Mouse (Mus musculus): ENCODE results near the gene Cyp2b13. TPM values are rescaled to one million over a fixed set of nuclear protein-coding genes. Genes with fewer than 3 reads are reported as not detected.
"Not testable (repeated sequence)": the region's sequence is repeated elsewhere in the genome, so short reads cannot be mapped to it uniquely, and the experiment has no call there.

Gene Cyp2b13
- polyA plus RNA-seq (2014; fragmentation: Nextera tagmentation; extraction: Ambion mirVana), result not detected in 2 replicates

DNA sequence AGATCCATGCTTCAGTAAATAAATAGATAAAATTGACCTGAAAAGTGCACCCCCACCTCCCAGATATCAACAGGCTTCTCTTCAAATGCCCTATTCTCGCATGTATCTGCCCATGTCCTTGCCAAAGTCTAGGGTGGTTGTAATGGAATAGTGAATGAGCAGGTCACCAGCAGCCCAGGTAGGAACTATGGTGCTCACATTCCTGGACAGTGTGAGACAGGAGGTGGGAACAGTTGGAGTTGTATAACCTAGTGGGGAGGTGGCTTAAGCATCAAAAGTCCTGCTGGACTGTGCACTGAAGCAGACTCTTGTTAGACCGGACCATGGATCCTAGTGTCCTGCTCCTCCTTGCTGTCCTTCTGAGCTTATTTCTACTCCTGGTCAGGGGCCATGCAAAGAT, at the start of gene Cyp2b13:
Gene Cyp2b13 (plus strand): TSS at position 301 of the 400 bp plus-strand sequence.
- not testable (repeated sequence) for ATAC-seq (ENCODE audit: insufficient read depth, low FRiP score, low TSS enrichment); H3K27me3 ChIP-seq (ENCODE audit: control insufficient read depth, insufficient read depth, low read length); H3K9me3 ChIP-seq (ENCODE audit: control insufficient read depth, low read length); H3K4me2 ChIP-seq (ENCODE audit: low read depth); DNase-seq (ENCODE audit: low spot score); H3K36me3 ChIP-seq (ENCODE audit: control insufficient read depth, insufficient read depth, low read length); H3K9ac ChIP-seq (ENCODE audit: low read length); H3K27ac ChIP-seq (ENCODE audit: low read depth, low read length); H3K4me3 ChIP-seq (ENCODE audit: low read depth, low read length); H3K4me1 ChIP-seq (ENCODE audit: control insufficient read depth, insufficient read depth, low read length)
- WGBS, result 73% methylated on average over 1 of the region's 2 CpGs

DNA sequence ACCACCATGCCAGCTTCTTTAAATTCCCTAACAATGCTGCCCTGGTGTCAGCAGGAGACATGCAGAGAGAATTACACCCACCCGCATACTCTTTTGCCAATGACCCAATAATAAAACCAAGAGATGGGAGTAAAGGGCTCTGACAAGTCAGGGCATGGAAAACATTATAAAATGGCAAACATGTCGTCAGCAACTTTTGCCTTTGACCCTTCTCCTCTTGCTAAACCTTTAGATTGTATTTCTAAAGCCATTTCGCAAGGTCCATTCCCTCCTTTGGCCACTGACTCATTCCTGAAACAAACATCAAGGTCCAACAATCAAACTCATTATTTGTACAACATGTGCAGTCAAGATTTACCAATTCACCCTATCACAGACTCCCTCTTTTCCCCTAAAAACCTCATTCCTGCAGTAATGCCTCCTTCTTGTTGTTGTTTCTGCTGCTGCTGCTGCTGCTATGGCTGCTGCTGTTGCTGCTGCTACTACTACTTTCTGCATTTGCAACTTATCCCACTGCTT, 41.4 kb upstream of the Cyp2b13 start:
- H3K4me1 ChIP-seq (ENCODE audit: control insufficient read depth, insufficient read depth, low read length); H3K27me3 ChIP-seq (ENCODE audit: control insufficient read depth, insufficient read depth, low read length); H3K4me3 ChIP-seq (ENCODE audit: low read depth, low read length); DNase-seq (ENCODE audit: low spot score); H3K9ac ChIP-seq (ENCODE audit: low read length); H3K36me3 ChIP-seq (ENCODE audit: control insufficient read depth, insufficient read depth, low read length); ATAC-seq (ENCODE audit: insufficient read depth, low FRiP score, low TSS enrichment); H3K27ac ChIP-seq (ENCODE audit: low read depth, low read length); H3K9me3 ChIP-seq (ENCODE audit: control insufficient read depth, low read length); H3K4me2 ChIP-seq (ENCODE audit: low read depth): not testable (repeated sequence)
- 100% methylated on average over 1 of the region's 3 CpGs for WGBS

DNA sequence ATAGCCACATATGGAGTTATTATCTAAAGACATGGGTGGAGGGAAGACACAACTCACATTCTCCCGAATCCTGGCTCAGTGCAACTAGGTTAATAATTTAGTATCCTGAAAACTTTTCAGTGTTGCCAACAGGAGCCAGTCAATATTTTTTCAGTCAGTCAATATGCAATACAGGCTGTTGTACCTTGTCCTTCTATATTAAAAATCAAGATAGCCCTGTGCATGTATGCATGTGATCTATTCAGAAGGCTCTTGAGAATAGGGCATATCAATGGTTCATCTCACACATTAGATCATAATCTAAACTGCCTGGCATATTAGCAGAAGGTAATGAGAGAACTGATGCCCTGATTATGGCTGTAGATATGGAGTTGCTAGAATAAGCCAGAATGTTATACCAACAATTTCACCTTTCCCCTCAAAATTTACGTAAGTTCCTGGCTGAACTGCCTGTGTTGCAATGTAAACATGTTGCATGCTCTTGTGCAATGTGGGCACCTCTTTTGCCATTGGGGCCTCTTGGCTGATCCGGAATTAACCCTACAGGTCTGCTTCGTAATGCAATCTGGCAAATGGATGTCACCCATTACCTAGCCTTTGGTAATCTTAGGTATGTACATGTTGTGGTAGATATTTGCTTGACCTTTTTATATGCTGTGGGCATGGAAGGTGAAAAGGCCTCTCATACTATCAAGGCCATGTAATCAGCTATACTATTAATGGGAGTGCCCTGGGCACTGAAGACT, 6.2 kb upstream of the Cyp2b13 start:
- H3K27ac ChIP-seq (ENCODE audit: low read depth, low read length); H3K4me2 ChIP-seq (ENCODE audit: low read depth); H3K9me3 ChIP-seq (ENCODE audit: control insufficient read depth, low read length); H3K36me3 ChIP-seq (ENCODE audit: control insufficient read depth, insufficient read depth, low read length); H3K27me3 ChIP-seq (ENCODE audit: control insufficient read depth, insufficient read depth, low read length); H3K4me3 ChIP-seq (ENCODE audit: low read depth, low read length); H3K9ac ChIP-seq (ENCODE audit: low read length); DNase-seq (ENCODE audit: low spot score); H3K4me1 ChIP-seq (ENCODE audit: control insufficient read depth, insufficient read depth, low read length); ATAC-seq (ENCODE audit: insufficient read depth, low FRiP score, low TSS enrichment): not testable (repeated sequence)
- 89% methylated on average over 3 of the region's 4 CpGs for WGBS

DNA sequence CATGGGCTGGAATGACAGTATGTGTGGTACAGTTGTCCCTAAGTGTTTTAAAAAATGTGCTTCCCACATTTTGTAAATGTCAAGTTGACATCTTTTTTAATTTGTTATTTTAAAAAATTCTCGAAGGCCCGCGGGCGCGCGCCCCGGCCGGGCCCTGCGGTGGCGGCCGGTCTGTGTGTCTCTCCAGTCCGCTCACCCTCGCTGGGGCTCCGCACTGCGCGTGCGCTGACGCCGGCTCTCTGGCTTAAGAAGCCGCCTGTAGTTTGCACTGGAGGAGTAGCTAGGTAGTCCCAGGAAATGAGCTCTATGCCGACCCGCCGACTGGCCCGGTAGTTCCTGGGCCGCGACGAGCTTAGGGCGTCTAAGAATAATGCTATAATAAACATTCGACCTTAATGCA, 10.4 kb downstream of the Cyp2b13 start:
- not testable (repeated sequence) for H3K9ac ChIP-seq (ENCODE audit: low read length); ATAC-seq (ENCODE audit: insufficient read depth, low FRiP score, low TSS enrichment); H3K4me1 ChIP-seq (ENCODE audit: control insufficient read depth, insufficient read depth, low read length); H3K36me3 ChIP-seq (ENCODE audit: control insufficient read depth, insufficient read depth, low read length); H3K4me3 ChIP-seq (ENCODE audit: low read depth, low read length); H3K9me3 ChIP-seq (ENCODE audit: control insufficient read depth, low read length); H3K4me2 ChIP-seq (ENCODE audit: low read depth); H3K27me3 ChIP-seq (ENCODE audit: control insufficient read depth, insufficient read depth, low read length); DNase-seq (ENCODE audit: low spot score); H3K27ac ChIP-seq (ENCODE audit: low read depth, low read length)
- 58% methylated on average over 29 of the region's 29 CpGs for WGBS

DNA sequence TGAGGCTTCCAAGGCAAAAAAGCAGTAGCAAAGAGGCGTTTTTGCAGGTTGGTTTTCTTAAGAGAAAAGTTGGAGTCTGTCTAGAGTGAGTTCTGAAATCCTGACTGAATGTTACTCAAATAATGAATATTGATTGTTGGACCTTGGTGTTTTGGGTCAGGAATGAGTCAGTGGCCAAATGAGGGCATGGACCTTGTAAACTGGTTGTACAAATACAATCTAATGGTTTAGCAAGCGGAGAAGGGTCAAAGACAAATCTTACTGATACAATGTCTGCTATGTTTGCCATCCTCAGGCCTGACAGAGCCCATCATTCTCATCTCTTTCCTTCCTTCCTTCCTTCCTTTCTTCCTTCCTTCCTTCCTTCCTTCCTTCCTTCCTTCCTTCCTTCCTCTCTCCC, 21.3 kb downstream of the Cyp2b13 start:
- ATAC-seq (ENCODE audit: insufficient read depth, low FRiP score, low TSS enrichment) (no peak), DNase-seq (ENCODE audit: low spot score) (no peak)
- H3K36me3 ChIP-seq (ENCODE audit: control insufficient read depth, insufficient read depth, low read length), result no peaks in the 10 kb centered on the region
- 73% methylated on average over 2 of the region's 2 CpGs for WGBS
- no peak overlapping the region for H3K27ac ChIP-seq (ENCODE audit: low read depth, low read length)
- H3K4me3 ChIP-seq (ENCODE audit: low read depth, low read length), result no peak overlapping the region
- H3K27me3 ChIP-seq (ENCODE audit: control insufficient read depth, insufficient read depth, low read length), result no peaks in the 10 kb centered on the region
- H3K9me3 ChIP-seq (ENCODE audit: control insufficient read depth, low read length), result peaks cover 7% of the 10 kb centered on the region; the same call in 1 of the 2 replicates
- no peak overlapping the region for H3K9ac ChIP-seq (ENCODE audit: low read length)
- no peaks in the 10 kb centered on the region for H3K4me1 ChIP-seq (ENCODE audit: control insufficient read depth, insufficient read depth, low read length)
- no peak overlapping the region for H3K4me2 ChIP-seq (ENCODE audit: low read depth)

DNA sequence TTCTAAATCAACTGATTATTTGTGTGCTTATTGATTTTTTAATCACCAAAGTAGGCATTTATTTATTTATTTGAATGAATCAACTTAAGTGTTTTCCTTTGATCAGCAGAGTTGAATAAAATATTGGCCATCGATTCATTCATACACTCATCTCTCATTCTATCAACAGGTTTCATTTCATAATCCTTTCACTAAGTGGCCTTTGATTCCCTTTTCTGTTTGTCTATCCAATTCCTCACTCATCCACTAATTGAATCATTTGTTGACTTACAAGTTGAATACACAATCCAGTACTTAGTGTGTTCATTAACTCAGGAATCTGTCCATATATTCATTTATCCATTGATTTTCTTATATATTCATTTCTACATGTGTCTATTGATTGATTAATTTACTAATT, 26.1 kb downstream of the Cyp2b13 start:
- H3K4me1 ChIP-seq (ENCODE audit: control insufficient read depth, insufficient read depth, low read length), result no peaks in the 10 kb centered on the region
- no peak overlapping the region for H3K9ac ChIP-seq (ENCODE audit: low read length)
- no peaks in the 10 kb centered on the region for H3K27me3 ChIP-seq (ENCODE audit: control insufficient read depth, insufficient read depth, low read length)
- H3K4me2 ChIP-seq (ENCODE audit: low read depth), result no peak overlapping the region
- DNase-seq (ENCODE audit: low spot score) (no peak), ATAC-seq (ENCODE audit: insufficient read depth, low FRiP score, low TSS enrichment) (no peak)
- no peaks in the 10 kb centered on the region for H3K36me3 ChIP-seq (ENCODE audit: control insufficient read depth, insufficient read depth, low read length)
- H3K27ac ChIP-seq (ENCODE audit: low read depth, low read length), result no peak overlapping the region
- WGBS, result 93% methylated on average over 1 of the region's 1 CpGs
- H3K4me3 ChIP-seq (ENCODE audit: low read depth, low read length), result no peak overlapping the region
- H3K9me3 ChIP-seq (ENCODE audit: control insufficient read depth, low read length), result 0 out of 2 replicates have a peak, but pooled peaks cover 4% of the 10 kb centered on the region

DNA sequence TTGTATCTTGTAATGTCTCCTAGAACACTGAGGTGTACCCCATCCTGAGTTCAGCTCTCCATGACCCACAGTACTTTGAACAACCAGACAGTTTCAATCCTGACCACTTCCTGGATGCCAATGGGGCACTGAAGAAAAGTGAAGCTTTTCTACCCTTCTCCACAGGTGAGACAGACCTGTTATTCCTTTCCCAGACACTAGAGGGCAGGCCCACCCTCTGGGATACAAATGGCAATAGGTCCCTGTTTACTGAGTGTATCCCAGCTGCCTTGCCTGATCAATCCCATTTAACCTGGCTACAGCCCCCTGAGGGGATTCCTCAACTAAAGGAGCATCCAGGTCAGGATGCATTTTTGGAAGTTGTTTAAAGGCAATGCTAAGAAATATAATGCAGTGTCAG, 27.3 kb downstream of the Cyp2b13 start:
- H3K9ac ChIP-seq (ENCODE audit: low read length); H3K27me3 ChIP-seq (ENCODE audit: control insufficient read depth, insufficient read depth, low read length); H3K4me3 ChIP-seq (ENCODE audit: low read depth, low read length); H3K9me3 ChIP-seq (ENCODE audit: control insufficient read depth, low read length); H3K4me2 ChIP-seq (ENCODE audit: low read depth); ATAC-seq (ENCODE audit: insufficient read depth, low FRiP score, low TSS enrichment); DNase-seq (ENCODE audit: low spot score); H3K36me3 ChIP-seq (ENCODE audit: control insufficient read depth, insufficient read depth, low read length); H3K27ac ChIP-seq (ENCODE audit: low read depth, low read length); H3K4me1 ChIP-seq (ENCODE audit: control insufficient read depth, insufficient read depth, low read length): not testable (repeated sequence)

DNA sequence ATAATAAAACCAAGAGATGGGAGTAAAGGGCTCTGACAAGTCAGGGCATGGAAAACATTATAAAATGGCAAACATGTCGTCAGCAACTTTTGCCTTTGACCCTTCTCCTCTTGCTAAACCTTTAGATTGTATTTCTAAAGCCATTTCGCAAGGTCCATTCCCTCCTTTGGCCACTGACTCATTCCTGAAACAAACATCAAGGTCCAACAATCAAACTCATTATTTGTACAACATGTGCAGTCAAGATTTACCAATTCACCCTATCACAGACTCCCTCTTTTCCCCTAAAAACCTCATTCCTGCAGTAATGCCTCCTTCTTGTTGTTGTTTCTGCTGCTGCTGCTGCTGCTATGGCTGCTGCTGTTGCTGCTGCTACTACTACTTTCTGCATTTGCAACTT, 78.3 kb downstream of the Cyp2b13 start:
- H3K4me2 ChIP-seq (ENCODE audit: low read depth); H3K9ac ChIP-seq (ENCODE audit: low read length); H3K9me3 ChIP-seq (ENCODE audit: control insufficient read depth, low read length); H3K4me3 ChIP-seq (ENCODE audit: low read depth, low read length); H3K27me3 ChIP-seq (ENCODE audit: control insufficient read depth, insufficient read depth, low read length); H3K4me1 ChIP-seq (ENCODE audit: control insufficient read depth, insufficient read depth, low read length); DNase-seq (ENCODE audit: low spot score); ATAC-seq (ENCODE audit: insufficient read depth, low FRiP score, low TSS enrichment); H3K27ac ChIP-seq (ENCODE audit: low read depth, low read length); H3K36me3 ChIP-seq (ENCODE audit: control insufficient read depth, insufficient read depth, low read length): not testable (repeated sequence)
- WGBS, result no CpG with 5 or more reads among the region's 2 CpGs

DNA sequence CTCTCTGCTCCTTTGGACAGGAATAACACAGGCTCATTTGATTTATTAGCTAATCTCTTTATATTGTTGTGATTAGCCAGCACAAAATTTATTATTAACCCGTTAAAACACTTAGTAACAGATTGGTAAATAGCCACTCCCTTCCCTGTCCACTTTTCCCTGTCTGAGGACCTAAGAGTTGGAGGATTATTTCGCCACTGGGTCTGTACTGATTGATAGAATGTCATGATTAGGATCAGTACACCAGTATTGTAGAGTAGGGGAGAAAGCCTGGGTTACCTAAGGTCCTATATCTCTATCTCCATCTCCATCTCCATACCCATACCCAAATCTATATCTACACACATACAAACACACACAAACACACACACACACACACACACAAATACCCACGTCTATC, 82.4 kb downstream of the Cyp2b13 start:
- 60% methylated on average over 1 of the region's 3 CpGs for WGBS
- not testable (repeated sequence) for ATAC-seq (ENCODE audit: insufficient read depth, low FRiP score, low TSS enrichment); H3K9me3 ChIP-seq (ENCODE audit: control insufficient read depth, low read length); H3K4me2 ChIP-seq (ENCODE audit: low read depth); H3K27me3 ChIP-seq (ENCODE audit: control insufficient read depth, insufficient read depth, low read length); H3K9ac ChIP-seq (ENCODE audit: low read length); H3K4me3 ChIP-seq (ENCODE audit: low read depth, low read length); DNase-seq (ENCODE audit: low spot score); H3K36me3 ChIP-seq (ENCODE audit: control insufficient read depth, insufficient read depth, low read length); H3K27ac ChIP-seq (ENCODE audit: low read depth, low read length); H3K4me1 ChIP-seq (ENCODE audit: control insufficient read depth, insufficient read depth, low read length)
